Mouse (Mus musculus) heart, adult 2 months (tissue): Measurements from ENCODE around the gene Pi4k2a.
"Not testable (repeated sequence)": the region's sequence is repeated elsewhere in the genome, so short reads cannot be mapped to it uniquely, and the experiment has no call there.

Experiments
- CTCF ChIP-seq: fragments of 200-600 bp; IDR thresholded peaks from 2 replicates; pipeline ENCODE4 v1.8.1; 2022; ENCODE audit warnings: antibody characterized with exemption, mild to moderate bottlenecking, moderate library complexity
- EP300 ChIP-seq: fragments of 200-500 bp; IDR thresholded peaks from 2 replicates; pipeline ENCODE4 v1.6.1; 2011; ENCODE audit warnings: low read depth, low read length, control low read depth; ENCODE audit not compliant: insufficient read depth
- POLR2A ChIP-seq: fragments of 200-500 bp; IDR thresholded peaks from 2 replicates; pipeline ENCODE4 v1.6.1; 2011; ENCODE audit warnings: mild to moderate bottlenecking, low read depth, low read length, control low read depth; ENCODE audit not compliant: insufficient read depth

GRCm38 (mm10) chr19:42081613-42082012 is 8.7 kb upstream of the Pi4k2a start:
- TF ChIP-seq CTCF, POLR2A, EP300: not testable (repeated sequence)
